Mouse (Mus musculus) ES-Bruce4 (cell line): ENCODE results near the gene Git1.

Experiments
- CTCF ChIP-seq: IDR thresholded peaks from one replicate; pipeline ENCODE4 v1.8.1; 2011; ENCODE audit warnings: low read depth, low read length
- EP300 ChIP-seq: IDR thresholded peaks from 2 replicates; pipeline ENCODE4 v1.6.1; 2011; ENCODE audit warnings: low read depth, low read length; ENCODE audit not compliant: insufficient read depth
- POLR2A ChIP-seq: IDR thresholded peaks from one replicate; pipeline ENCODE4 v1.8.1; 2011; ENCODE audit warnings: low read length; ENCODE audit not compliant: insufficient read depth

- no peak for TF ChIP-seq CTCF
- TF ChIP-seq POLR2A = no peak
- no peak for TF ChIP-seq EP300
Measured at GRCm38 (mm10) chr11:77500361-77501325, 7.3 kb downstream of the Git1 start.
